Mouse (Mus musculus): ENCODE results near the gene Il17rc.

- TF ChIP-seq CTCF (IDR thresholded peaks at IDR 0.05; ENCODE audit: low read depth, low read length), result no peak
- TF ChIP-seq POLR2A (IDR thresholded peaks at IDR 0.05; ENCODE audit: borderline replicate concordance, low read depth, low read length), result no peak
Observed at GRCm38 (mm10) chr6:113492101-113492864, 21.1 kb downstream of the Il17rc start.

All from bone marrow macrophage, adult 2 months (primary cell).